In the genomic region with DNA sequence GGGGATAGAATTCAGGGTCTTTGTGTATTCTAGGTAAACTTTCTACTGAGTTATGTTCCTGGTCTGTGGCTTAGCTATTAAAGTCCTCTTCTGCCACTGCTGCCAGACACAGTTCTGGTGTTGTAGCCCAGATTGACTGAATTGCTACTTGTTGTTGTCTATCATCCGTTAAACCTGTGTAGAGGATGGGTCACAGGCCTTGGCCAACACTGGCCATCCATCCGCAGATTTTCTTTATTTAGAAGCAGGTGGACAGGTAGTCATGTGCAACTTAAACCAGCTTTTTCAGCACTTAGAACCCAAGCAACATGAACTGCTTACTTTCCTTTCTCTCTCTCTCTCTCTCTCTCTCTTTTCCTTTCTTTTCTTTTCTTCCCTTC, we compare ENCODE assay signal across 8 mouse cellular contexts. TPM values are rescaled to one million over a fixed set of nuclear protein-coding genes. Genes with fewer than 3 reads are reported as not detected.
DNase-seq lines count a peak whose midpoint lies in the region; ATAC-seq lines count a peak whose summit lies in the region.

No protein-coding gene starts in this region.

- H3K9me3 ChIP-seq in kidney, embryonic 15.5 days (replicated peaks): no peaks in the 10 kb centered on the region
- no peaks in the 10 kb centered on the region for H3K9me3 ChIP-seq in embryonic facial prominence, embryonic 13.5 days
- no peaks in the 10 kb centered on the region for H3K9me3 ChIP-seq in limb, embryonic 11.5 days (ENCODE audit: control insufficient read depth, low read length)
- H3K9me3 ChIP-seq in neural tube, embryonic 13.5 days: no peaks in the 10 kb centered on the region

- peaks cover 23% of the 10 kb centered on the region for H3K4me1 ChIP-seq in kidney, embryonic 15.5 days
- peaks cover 18% of the 10 kb centered on the region for H3K4me1 ChIP-seq in embryonic facial prominence, embryonic 13.5 days
- H3K4me1 ChIP-seq in limb, embryonic 11.5 days (ENCODE audit: control insufficient read depth, insufficient read depth, low read length): peaks cover 7% of the 10 kb centered on the region; the same call in 1 of the 2 replicates
- peaks cover 24% of the 10 kb centered on the region for H3K4me1 ChIP-seq in neural tube, embryonic 13.5 days (replicated peaks)

- no peak overlapping the region for H3K27ac ChIP-seq in kidney, embryonic 15.5 days
- H3K27ac ChIP-seq in embryonic facial prominence, embryonic 13.5 days: no peak overlapping the region
- H3K27ac ChIP-seq in limb, embryonic 11.5 days (replicated peaks; ENCODE audit: low read depth, low read length): no peak overlapping the region
- no peak overlapping the region for H3K27ac ChIP-seq in neural tube, embryonic 13.5 days (replicated peaks)

- H3K36me3 ChIP-seq in kidney, embryonic 15.5 days: peaks cover 27% of the 10 kb centered on the region
- H3K36me3 ChIP-seq in embryonic facial prominence, embryonic 13.5 days: peaks cover 15% of the 10 kb centered on the region
- no peaks in the 10 kb centered on the region; the same call in 1 of the 2 replicates for H3K36me3 ChIP-seq in limb, embryonic 11.5 days (ENCODE audit: control insufficient read depth, insufficient read depth, low read length)
- H3K36me3 ChIP-seq in neural tube, embryonic 13.5 days: peaks cover 30% of the 10 kb centered on the region

- H3K4me2 ChIP-seq in kidney, embryonic 15.5 days: peak overlapping the region; percentile 67
- H3K4me2 ChIP-seq in embryonic facial prominence, embryonic 13.5 days: peak overlapping the region; percentile 75
- H3K4me2 ChIP-seq in limb, embryonic 11.5 days (ENCODE audit: low read depth, severe bottlenecking): peak overlapping the region; percentile 66
- H3K4me2 ChIP-seq in neural tube, embryonic 13.5 days: peak overlapping the region; percentile 75

- H3K9ac ChIP-seq in kidney, embryonic 15.5 days: peak overlapping the region; percentile 69; the same call in 1 of the 2 replicates
- H3K9ac ChIP-seq in embryonic facial prominence, embryonic 13.5 days: peak overlapping the region; percentile 76
- 0 out of 2 replicates have a peak overlapping the region, but pooled peaks have one; percentile 53 for H3K9ac ChIP-seq in limb, embryonic 11.5 days (ENCODE audit: low read length)
- 0 out of 2 replicates have a peak overlapping the region, but pooled peaks have one; percentile 75 for H3K9ac ChIP-seq in neural tube, embryonic 13.5 days

- no peak for ATAC-seq in kidney, embryonic 15.5 days (replicated peaks; ENCODE audit: low FRiP score)
- no peak for ATAC-seq in embryonic facial prominence, embryonic 13.5 days (ENCODE audit: insufficient number of reproducible peaks, insufficient read depth, low FRiP score, low TSS enrichment, low read depth)
- no peak for ATAC-seq in limb, embryonic 11.5 days (ENCODE audit: insufficient number of reproducible peaks, low FRiP score, low TSS enrichment, low read depth)
- no peak for ATAC-seq in neural tube, embryonic 13.5 days (ENCODE audit: low read depth)

- whole genome bisulfite sequencing in kidney, embryonic 15.5 days: 74% methylated on average over 2 of the region's 2 CpGs
- 85% methylated on average over 2 of the region's 2 CpGs for WGBS in embryonic facial prominence, embryonic 13.5 days
- 98% methylated on average over 2 of the region's 2 CpGs for WGBS in limb, embryonic 11.5 days
- WGBS in neural tube, embryonic 13.5 days: 92% methylated on average over 2 of the region's 2 CpGs

- no peaks in the 10 kb centered on the region for H3K27me3 ChIP-seq in kidney, embryonic 15.5 days
- H3K27me3 ChIP-seq in embryonic facial prominence, embryonic 13.5 days: no peaks in the 10 kb centered on the region
- no peaks in the 10 kb centered on the region for H3K27me3 ChIP-seq in limb, embryonic 11.5 days (ENCODE audit: control insufficient read depth, insufficient read depth, low read length)
- no peaks in the 10 kb centered on the region for H3K27me3 ChIP-seq in neural tube, embryonic 13.5 days

- no peak for DNase-seq in kidney, postnatal 36 days
- DNase-seq in limb, embryonic 11.5 days (ENCODE audit: low spot score): no peak
- no peak for DNase-seq in thymus, adult 18-20 months
- DNase-seq in spleen, postnatal 36 days (ENCODE audit: low spot score in 2 of 2): no peak
- DNase-seq in urinary bladder, adult 2 months (ENCODE audit: low spot score): no peak

- peak overlapping the region; percentile 67 for H3K4me3 ChIP-seq in kidney, embryonic 15.5 days (replicated peaks)
- H3K4me3 ChIP-seq in embryonic facial prominence, embryonic 13.5 days: peak overlapping the region; percentile 61
- H3K4me3 ChIP-seq in limb, embryonic 11.5 days (ENCODE audit: low read depth, low read length): peak overlapping the region; percentile 57; the same call in 1 of the 2 replicates
- H3K4me3 ChIP-seq in neural tube, embryonic 13.5 days: peak overlapping the region; percentile 57; the same call in 1 of the 2 replicates

RNA-seq across cellular contexts. Expression of gene Wdr76, which starts 1.4 kb away (rescaled TPM):
- 9.3 and 9.7 TPM in 2 replicates for polyA plus RNA-seq in kidney, embryonic 15.5 days (2015; fragmentation: Nextera tagmentation; extraction: Ambion mirVana)
- polyA plus RNA-seq in embryonic facial prominence, embryonic 13.5 days (2015; fragmentation: Nextera tagmentation; extraction: Ambion mirVana): 7.6 and 8.9 TPM in 2 replicates
- 10.0 and 10.4 TPM in 2 replicates for polyA plus RNA-seq in limb, embryonic 11.5 days (2014; fragmentation: Nextera tagmentation; extraction: Ambion mirVana)
- polyA plus RNA-seq in neural tube, embryonic 13.5 days (2015; fragmentation: Nextera tagmentation; extraction: Ambion mirVana): 4.2 and 4.5 TPM in 2 replicates
- polyA plus RNA-seq in urinary bladder, adult 2 months (2012; rRNA removed): 3.7 and 4.1 TPM in 2 replicates

RNA-seq across cellular contexts. Expression of gene Mfap1a, which starts 1.5 kb away (rescaled TPM):
- polyA plus RNA-seq in kidney, embryonic 15.5 days (2015; fragmentation: Nextera tagmentation; extraction: Ambion mirVana): 28.2 and 29.4 TPM in 2 replicates
- 31.4 and 39.4 TPM in 2 replicates for polyA plus RNA-seq in embryonic facial prominence, embryonic 13.5 days (2015; fragmentation: Nextera tagmentation; extraction: Ambion mirVana)
- polyA plus RNA-seq in limb, embryonic 11.5 days (2014; fragmentation: Nextera tagmentation; extraction: Ambion mirVana): 33.7 and 37.2 TPM in 2 replicates
- 30.1 and 39.3 TPM in 2 replicates for polyA plus RNA-seq in neural tube, embryonic 13.5 days (2015; fragmentation: Nextera tagmentation; extraction: Ambion mirVana)
- 14.4 and 21.3 TPM in 2 replicates for polyA plus RNA-seq in urinary bladder, adult 2 months (2012; rRNA removed)

RNA-seq across cellular contexts. Expression of gene Mfap1b, which starts 34.1 kb away (rescaled TPM):
- 53.7 and 54.3 TPM in 2 replicates for polyA plus RNA-seq in kidney, embryonic 15.5 days (2015; fragmentation: Nextera tagmentation; extraction: Ambion mirVana)
- polyA plus RNA-seq in embryonic facial prominence, embryonic 13.5 days (2015; fragmentation: Nextera tagmentation; extraction: Ambion mirVana): 63.3 and 64.2 TPM in 2 replicates
- 66.2 and 67.3 TPM in 2 replicates for polyA plus RNA-seq in limb, embryonic 11.5 days (2014; fragmentation: Nextera tagmentation; extraction: Ambion mirVana)
- polyA plus RNA-seq in neural tube, embryonic 13.5 days (2015; fragmentation: Nextera tagmentation; extraction: Ambion mirVana): 74.3 and 76.4 TPM in 2 replicates
- polyA plus RNA-seq in urinary bladder, adult 2 months (2012; rRNA removed): 23.0 and 28.6 TPM in 2 replicates

RNA-seq across cellular contexts. Expression of gene Serinc4, which starts 51.4 kb away (rescaled TPM):
- 0.06 and 0.10 TPM in 2 replicates for polyA plus RNA-seq in kidney, embryonic 15.5 days (2015; fragmentation: Nextera tagmentation; extraction: Ambion mirVana)
- 0.55 and 0.65 TPM in 2 replicates for polyA plus RNA-seq in embryonic facial prominence, embryonic 13.5 days (2015; fragmentation: Nextera tagmentation; extraction: Ambion mirVana)
- polyA plus RNA-seq in limb, embryonic 11.5 days (2014; fragmentation: Nextera tagmentation; extraction: Ambion mirVana): 0.12 and 0.37 TPM in 2 replicates
- 1.1 and 1.4 TPM in 2 replicates for polyA plus RNA-seq in neural tube, embryonic 13.5 days (2015; fragmentation: Nextera tagmentation; extraction: Ambion mirVana)
- 0.52 and 0.59 TPM in 2 replicates for polyA plus RNA-seq in urinary bladder, adult 2 months (2012; rRNA removed)

RNA-seq across cellular contexts. Expression of gene Hypk, which starts 54.9 kb away (rescaled TPM):
- polyA plus RNA-seq in kidney, embryonic 15.5 days (2015; fragmentation: Nextera tagmentation; extraction: Ambion mirVana): 119 and 120 TPM in 2 replicates
- 129 and 139 TPM in 2 replicates for polyA plus RNA-seq in embryonic facial prominence, embryonic 13.5 days (2015; fragmentation: Nextera tagmentation; extraction: Ambion mirVana)
- polyA plus RNA-seq in limb, embryonic 11.5 days (2014; fragmentation: Nextera tagmentation; extraction: Ambion mirVana): 122 and 124 TPM in 2 replicates
- polyA plus RNA-seq in neural tube, embryonic 13.5 days (2015; fragmentation: Nextera tagmentation; extraction: Ambion mirVana): 113 and 132 TPM in 2 replicates
- polyA plus RNA-seq in urinary bladder, adult 2 months (2012; rRNA removed): 22.9 and 28.2 TPM in 2 replicates
